Mouse (Mus musculus): ENCODE measurements around the gene Ednra.

DNA sequence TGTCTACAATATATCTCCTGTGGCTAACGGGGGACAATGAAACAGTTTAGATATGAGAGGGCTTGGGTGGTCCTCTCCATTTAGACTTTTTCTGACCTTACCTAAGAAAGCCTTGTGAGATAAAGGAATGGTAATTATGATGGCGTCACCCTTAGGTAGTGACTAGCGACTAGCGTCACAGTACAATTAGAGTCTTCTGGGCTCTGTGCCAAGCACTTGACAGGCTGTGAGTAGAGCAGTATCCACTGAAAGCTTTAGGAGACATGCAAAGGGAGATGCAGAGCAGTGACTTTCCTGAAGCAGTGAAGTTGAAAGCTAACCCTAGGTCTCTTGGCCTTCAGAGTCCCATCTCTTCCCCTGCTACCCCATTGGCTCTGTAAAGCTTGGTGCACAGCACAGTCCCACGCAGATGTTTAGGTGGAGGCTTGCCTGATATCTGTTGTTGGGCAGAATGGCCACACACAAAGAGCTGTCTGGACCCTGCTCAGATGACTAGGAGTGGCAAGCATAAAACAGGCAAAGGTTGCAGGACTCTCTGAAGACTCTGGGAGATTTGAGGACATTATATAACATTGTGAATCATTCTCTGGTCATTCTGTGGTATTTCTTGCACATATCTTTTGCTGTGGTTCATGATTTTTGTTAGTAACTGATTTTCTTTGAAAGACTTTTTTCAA lies 48.1 kb upstream of the Ednra start:
- TF ChIP-seq CTCF (IDR thresholded peaks at IDR 0.05; ENCODE audit: extremely low read depth, insufficient read length, insufficient replicate concordance, low read depth, low read length), result no peak
- TF ChIP-seq POLR2A (IDR thresholded peaks at IDR 0.05; ENCODE audit: low read depth, low read length), result no peak

All from small intestine, adult 2 months (tissue).